Mouse (Mus musculus) forebrain, embryonic 11.5 days (tissue): ENCODE measurements around the gene Vsig1. TPM values are rescaled to one million over a fixed set of nuclear protein-coding genes. Genes with fewer than 3 reads are reported as not detected.

ENCODE experiments used
- ATAC-seq: fragments of 200-750 bp; cut with Nextera tagmentation; replicated peaks from 2 replicates; pipeline ENCODE4 v1.8.0; 2017; ENCODE audit warnings: moderate TSS enrichment; ENCODE audit not compliant: low FRiP score
- DNase-seq: peaks from one replicate; pipeline ENCODE4 v3.0.0-alpha.2; 2017; ENCODE audit warnings: low spot score
- H3K27ac ChIP-seq: fragments of 300-500 bp; sonication (generic); 2 replicates; pipeline ENCODE4 v1.5.1; 2014; ENCODE audit warnings: low read depth, low read length
- H3K27me3 ChIP-seq: fragments of 300-500 bp; sonication (generic); 2 replicates; pipeline ENCODE4 v1.6.1; 2014; ENCODE audit warnings: mild to moderate bottlenecking, low read length, mixed read lengths; ENCODE audit not compliant: control insufficient read depth, insufficient read depth
- H3K36me3 ChIP-seq: fragments of 300-500 bp; sonication (generic); 2 replicates; pipeline ENCODE4 v1.6.1; 2014; ENCODE audit warnings: mild to moderate bottlenecking, low read length, moderate library complexity, mixed read lengths; ENCODE audit not compliant: control insufficient read depth, insufficient read depth
- H3K4me1 ChIP-seq: fragments of 300-500 bp; sonication (generic); replicated peaks from 2 replicates; pipeline ENCODE4 v1.6.1; 2014; ENCODE audit warnings: low read length, mixed read lengths; ENCODE audit not compliant: control insufficient read depth, insufficient read depth
- H3K4me2 ChIP-seq: fragments of 300-500 bp; sonication (generic); 2 replicates; pipeline ENCODE4 v1.6.1; 2014; ENCODE audit warnings: low read depth, mild to moderate bottlenecking, low read length, moderate library complexity, mixed read lengths; ENCODE audit not compliant: severe bottlenecking
- H3K4me3 ChIP-seq: fragments of 300-500 bp; sonication (generic); 2 replicates; pipeline ENCODE4 v1.5.1; 2014; ENCODE audit warnings: low read depth, low read length
- H3K9ac ChIP-seq: fragments of 300-500 bp; sonication (generic); 2 replicates; pipeline ENCODE4 v1.6.1; 2014; ENCODE audit warnings: low read length
- H3K9me3 ChIP-seq: fragments of 300-500 bp; sonication (generic); 2 replicates; pipeline ENCODE4 v1.6.1; 2016; ENCODE audit warnings: low read length, mixed read lengths; ENCODE audit not compliant: control insufficient read depth
- WGBS: fragments of 180-500 bp; shearing (Covaris S2); extraction: QIAGEN DNeasy Blood & Tissue Kit; methylation state at CpG from one replicate; pipeline ENCODE4 v1.1.7; 2014; 5-methylcytosine and 5-hydroxymethylcytosine counted together
- polyA plus RNA-seq: library from polyadenylated mRNA; unstranded; fragments of >200 nt; fragmentation: Nextera tagmentation; extraction: Ambion mirVana; gene quantifications from 2 replicates; pipeline ENCODE4 v1.2.1, GENCODE M21; 2014

Gene Vsig1
- polyA plus RNA-seq = not detected in 2 replicates

DNA sequence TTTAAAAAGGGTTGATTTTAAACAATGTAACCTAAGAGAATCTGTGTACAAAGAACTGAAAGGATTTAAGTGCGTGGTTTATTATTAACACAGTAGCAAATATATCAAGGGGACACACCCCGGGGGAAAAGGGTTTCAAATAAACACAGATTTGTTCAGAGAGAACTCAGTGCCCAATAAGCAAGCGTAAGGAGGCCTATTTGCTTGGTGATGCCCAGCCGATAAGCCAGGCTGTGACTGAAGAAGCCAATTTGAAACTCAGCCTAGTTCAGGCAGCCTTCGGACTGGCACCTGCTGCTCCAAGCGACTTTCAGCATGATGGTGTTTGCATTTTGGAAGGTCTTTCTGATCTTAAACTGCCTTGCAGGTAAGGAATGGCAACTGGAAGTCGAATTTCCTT is at the start of gene Vsig1:
TSS of gene Vsig1 (plus strand) at position 249 of the 400 bp plus-strand sequence.
- no peak for ATAC-seq
- Histone ChIP-seq H3K27ac (no peak within 1 kb of the TSS), H3K27me3 (peaks cover 7% of the 10 kb centered on the region)

DNA sequence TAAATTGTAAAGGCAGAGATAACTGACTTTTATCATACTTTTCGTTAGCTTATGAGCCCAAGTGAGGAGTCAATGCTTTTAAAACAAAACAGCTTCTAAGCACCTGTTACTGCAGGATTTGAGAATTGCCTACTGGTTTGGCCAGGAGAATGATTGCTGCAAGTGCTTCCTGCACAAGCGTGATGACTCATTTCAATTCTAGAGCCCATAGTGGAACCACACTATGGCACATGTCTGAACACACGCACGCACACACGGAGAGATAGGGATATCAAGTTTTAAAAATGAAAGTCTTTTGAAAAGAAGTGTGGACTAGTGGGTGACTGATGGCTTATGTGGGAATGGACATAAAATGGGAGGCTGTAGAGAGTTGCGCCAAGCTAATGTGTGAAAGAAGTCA is 44.6 kb upstream of the Vsig1 start:
- H3K9ac ChIP-seq = no peak overlapping the region
- no peak overlapping the region for H3K4me2 ChIP-seq
- no peaks in the 10 kb centered on the region for H3K9me3 ChIP-seq
- ATAC-seq (no peak), DNase-seq (no peak)
- no peaks in the 10 kb centered on the region for H3K4me1 ChIP-seq
- H3K4me3 ChIP-seq = no peak overlapping the region
- peaks cover 6% of the 10 kb centered on the region; the same call in 1 of the 2 replicates for H3K27me3 ChIP-seq
- 92% methylated on average over 6 of the region's 6 CpGs for WGBS
- no peak overlapping the region for H3K27ac ChIP-seq
- H3K36me3 ChIP-seq = no peaks in the 10 kb centered on the region

More for the DNA sequence above, at the start of gene Vsig1:
- 73% methylated on average over 7 of the region's 7 CpGs for WGBS
- no peak for DNase-seq
- Histone ChIP-seq H3K4me1 (no peaks in the 10 kb centered on the region), H3K9me3 (no peaks in the 10 kb centered on the region), H3K9ac (no peak within 1 kb of the TSS), H3K36me3 (no peaks in the 10 kb centered on the region), H3K4me2 (no peak within 1 kb of the TSS), H3K4me3 (no peak within 1 kb of the TSS)

DNA sequence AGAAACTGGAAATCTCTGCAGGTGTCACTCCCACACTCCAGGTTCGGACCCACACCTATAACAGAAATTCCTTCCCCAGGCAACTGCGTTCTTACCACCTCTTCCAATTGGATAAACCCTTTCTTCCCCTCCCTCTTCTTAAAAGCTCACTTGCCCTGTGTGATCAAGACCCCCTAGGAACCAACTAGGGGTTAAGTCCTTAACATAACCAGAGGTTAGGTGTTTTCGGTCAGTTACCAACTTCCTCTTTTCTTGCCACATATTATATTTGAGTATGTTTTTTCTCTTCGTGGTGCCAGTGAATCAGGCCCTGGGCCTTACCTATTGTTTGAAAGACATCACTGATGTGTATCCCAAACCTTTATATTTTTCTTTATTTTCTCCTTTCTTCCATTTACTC is 44.0 kb upstream of the Vsig1 start:
- 89% methylated on average over 4 of the region's 4 CpGs for WGBS
- no peak overlapping the region for H3K4me2 ChIP-seq
- no peak overlapping the region for H3K4me3 ChIP-seq
- DNase-seq (no peak), ATAC-seq (no peak)
- no peak overlapping the region for H3K27ac ChIP-seq
- H3K27me3 ChIP-seq = peaks cover 6% of the 10 kb centered on the region; the same call in 1 of the 2 replicates
- no peak overlapping the region for H3K9ac ChIP-seq
- no peaks in the 10 kb centered on the region for H3K4me1 ChIP-seq
- no peaks in the 10 kb centered on the region for H3K9me3 ChIP-seq
- no peaks in the 10 kb centered on the region for H3K36me3 ChIP-seq

DNA sequence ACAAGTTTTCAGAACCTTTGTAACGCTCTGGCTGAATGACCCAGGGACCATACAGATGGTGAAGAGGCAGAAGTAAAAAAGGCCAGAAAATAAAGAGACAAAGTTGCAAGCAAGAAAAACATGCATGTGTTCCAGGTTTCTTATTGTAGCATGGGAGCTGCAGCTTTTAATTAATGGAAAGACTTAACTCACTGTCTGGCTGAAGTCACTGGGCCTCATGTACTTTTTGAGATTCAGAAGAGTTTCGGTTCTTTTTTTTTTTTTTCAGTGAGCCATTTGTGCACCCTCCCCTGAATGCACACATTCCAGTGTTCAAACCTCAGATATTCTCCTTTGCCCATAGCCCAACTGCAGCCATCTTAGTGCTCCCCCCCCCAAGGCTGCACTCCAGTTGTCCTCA is 20.2 kb upstream of the Vsig1 start:
- Histone ChIP-seq H3K27ac (no peak overlapping the region), H3K4me3 (no peak overlapping the region), H3K9ac (no peak overlapping the region), H3K4me2 (no peak overlapping the region), H3K36me3 (no peaks in the 10 kb centered on the region), H3K27me3 (peaks cover 3% of the 10 kb centered on the region), H3K4me1 (no peaks in the 10 kb centered on the region), H3K9me3 (no peaks in the 10 kb centered on the region)
- WGBS = 76% methylated on average over 2 of the region's 2 CpGs
- DNase-seq (no peak), ATAC-seq (no peak)

DNA sequence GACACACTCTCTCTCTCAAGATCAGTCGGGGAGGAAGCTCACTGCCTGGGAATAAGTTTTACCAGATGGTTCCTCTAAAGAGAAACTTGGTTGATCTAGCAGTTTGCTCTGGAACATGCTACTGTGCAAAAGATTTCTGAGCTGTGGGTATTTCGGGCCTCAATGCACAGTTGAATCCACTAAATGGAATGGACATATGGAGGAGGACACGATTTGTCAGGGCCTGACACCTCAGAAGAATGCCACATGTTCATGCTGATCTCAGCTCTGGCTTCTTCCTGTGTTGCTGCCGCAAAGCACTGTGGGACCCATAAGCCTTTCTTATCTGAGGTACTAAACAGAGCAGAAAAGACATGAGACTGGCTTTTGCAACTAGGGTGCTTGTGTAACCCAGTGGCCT is 15.6 kb upstream of the Vsig1 start:
- 86% methylated on average over 4 of the region's 4 CpGs for WGBS
- no peaks in the 10 kb centered on the region for H3K36me3 ChIP-seq

DNA sequence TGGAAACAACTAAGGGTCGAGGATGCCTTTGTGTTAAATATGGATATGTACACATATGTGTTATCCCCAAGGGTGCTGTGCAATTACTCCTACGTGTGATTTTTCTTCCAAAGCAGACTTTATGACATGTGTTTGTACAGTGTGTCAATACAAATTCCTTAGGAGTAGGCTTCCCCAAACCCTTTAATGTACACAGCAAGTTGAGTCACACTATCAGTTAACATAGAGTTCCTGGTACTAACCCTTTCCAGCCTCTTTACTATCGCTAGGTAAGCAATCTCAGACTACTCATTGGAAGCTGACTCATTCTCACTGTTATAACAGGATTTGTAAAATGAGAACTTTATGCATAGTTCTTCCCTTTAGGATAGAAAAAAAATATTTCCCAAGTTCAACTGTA is 3.9 kb upstream of the Vsig1 start:
- DNase-seq = no peak
- Histone ChIP-seq H3K9ac (no peak overlapping the region), H3K27ac (no peak overlapping the region), H3K4me2 (no peak overlapping the region), H3K4me3 (no peak overlapping the region), H3K27me3 (peaks cover 7% of the 10 kb centered on the region), H3K9me3 (no peaks in the 10 kb centered on the region), H3K36me3 (no peaks in the 10 kb centered on the region), H3K4me1 (no peaks in the 10 kb centered on the region)
- no peak for ATAC-seq
- WGBS = 83% methylated on average over 3 of the region's 3 CpGs

More for the DNA sequence above, 15.6 kb upstream of the Vsig1 start:
- H3K27me3 ChIP-seq = peaks cover 2% of the 10 kb centered on the region
- DNase-seq (no peak), ATAC-seq (no peak)
- no peaks in the 10 kb centered on the region for H3K4me1 ChIP-seq
- no peak overlapping the region for H3K27ac ChIP-seq
- H3K4me3 ChIP-seq = no peak overlapping the region
- H3K4me2 ChIP-seq = no peak overlapping the region
- H3K9ac ChIP-seq = no peak overlapping the region
- no peaks in the 10 kb centered on the region for H3K9me3 ChIP-seq

DNA sequence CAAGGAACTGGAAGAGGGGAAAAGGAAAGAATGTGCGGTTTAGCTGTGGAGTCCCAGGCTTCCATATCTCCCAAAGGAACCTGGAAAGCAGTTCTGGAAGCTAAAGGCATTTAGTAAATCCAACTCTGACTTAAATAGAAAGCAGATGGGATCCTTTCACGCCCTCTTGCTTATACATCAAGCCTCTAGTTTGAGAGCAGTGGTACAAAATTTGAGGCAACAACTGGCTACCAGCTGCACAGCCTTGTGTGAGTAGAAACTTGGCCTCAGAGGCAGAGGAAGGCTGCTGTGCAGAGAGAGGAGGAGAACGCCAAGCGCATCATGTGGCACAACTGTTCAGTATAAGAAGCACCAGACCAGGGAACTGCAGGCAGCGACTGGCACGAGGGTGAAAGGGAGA is 13.9 kb downstream of the Vsig1 start:
- Histone ChIP-seq H3K36me3 (no peaks in the 10 kb centered on the region), H3K9me3 (no peaks in the 10 kb centered on the region), H3K4me3 (no peak overlapping the region), H3K4me2 (no peak overlapping the region), H3K27me3 (peaks cover 29% of the 10 kb centered on the region), H3K27ac (no peak overlapping the region), H3K9ac (no peak overlapping the region), H3K4me1 (no peaks in the 10 kb centered on the region)
- DNase-seq (no peak), ATAC-seq (no peak)
- WGBS = 82% methylated on average over 6 of the region's 6 CpGs

DNA sequence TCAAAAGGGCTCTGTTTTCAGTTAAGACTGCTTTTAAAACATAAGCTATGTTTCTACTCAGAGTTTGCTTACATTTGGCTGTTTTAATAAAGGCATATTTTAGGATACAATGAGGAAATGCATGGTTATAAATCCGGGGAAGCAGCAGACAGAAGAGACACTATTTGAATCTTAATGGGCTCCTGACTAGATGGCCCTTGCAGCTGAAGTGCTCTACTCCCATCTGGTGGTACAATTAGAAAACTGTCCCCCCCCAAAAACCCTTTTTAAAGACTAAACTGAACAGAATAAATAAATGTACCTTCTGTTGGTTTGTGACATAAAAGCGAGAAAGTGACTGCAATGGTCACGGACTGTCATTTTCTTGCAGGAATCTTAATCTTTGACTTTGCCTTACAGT is 24.7 kb downstream of the Vsig1 start:
- Histone ChIP-seq H3K36me3 (no peaks in the 10 kb centered on the region), H3K27ac (no peak overlapping the region), H3K9ac (no peak overlapping the region), H3K4me3 (no peak overlapping the region), H3K4me1 (no peaks in the 10 kb centered on the region), H3K9me3 (no peaks in the 10 kb centered on the region), H3K27me3 (peaks cover 16% of the 10 kb centered on the region; the same call in 1 of the 2 replicates), H3K4me2 (no peak overlapping the region)
- WGBS = 74% methylated on average over 3 of the region's 3 CpGs
- DNase-seq = no peak
- ATAC-seq = no peak

DNA sequence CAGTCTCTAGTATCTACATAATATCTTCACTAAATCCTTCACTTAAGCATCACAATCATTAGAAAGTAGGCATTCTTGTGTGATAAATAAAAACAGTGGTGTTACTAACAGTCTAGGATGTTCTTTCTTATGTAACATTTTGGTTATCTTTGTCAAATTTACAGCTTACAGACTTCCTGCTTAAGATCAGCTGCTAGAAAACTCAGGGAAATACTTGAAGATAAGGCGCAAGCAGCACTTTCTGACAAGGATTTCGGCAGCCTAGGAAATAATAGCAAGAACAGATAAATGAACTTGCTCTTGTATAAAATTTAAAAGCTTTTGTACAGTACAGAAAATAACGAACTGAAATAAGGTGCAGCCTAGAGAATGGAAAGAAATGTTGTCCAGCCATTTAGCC is 25.9 kb downstream of the Vsig1 start:
- no peak overlapping the region for H3K27ac ChIP-seq
- H3K9ac ChIP-seq = no peak overlapping the region
- peaks cover 16% of the 10 kb centered on the region; the same call in 1 of the 2 replicates for H3K27me3 ChIP-seq
- H3K4me1 ChIP-seq = no peaks in the 10 kb centered on the region
- H3K4me2 ChIP-seq = no peak overlapping the region
- H3K9me3 ChIP-seq = no peaks in the 10 kb centered on the region
- H3K36me3 ChIP-seq = no peaks in the 10 kb centered on the region
- no peak for ATAC-seq
- no peak overlapping the region for H3K4me3 ChIP-seq
- no peak for DNase-seq
- 90% methylated on average over 3 of the region's 3 CpGs for WGBS
